ENCODE assay signal across 7 mouse cellular contexts in genomic region chr15:32766011-32766701, GRCm38 (mm10).
DNase-seq lines count a peak whose midpoint lies in the region; ATAC-seq and TF ChIP-seq lines count a peak whose summit lies in the region.

No protein-coding gene starts in this region.

- 4% methylated on average over 4 of the region's 4 CpGs for WGBS in lung, adult 2 months
- WGBS in kidney, embryonic 15.5 days, result 6% methylated on average over 4 of the region's 4 CpGs
- WGBS in neural tube, embryonic 15.5 days, result 3% methylated on average over 4 of the region's 4 CpGs

- H3K36me3 ChIP-seq in kidney, embryonic 15.5 days, result no peaks in the 10 kb centered on the region
- H3K36me3 ChIP-seq in neural tube, embryonic 15.5 days, result no peaks in the 10 kb centered on the region

- no peaks in the 10 kb centered on the region for H3K27me3 ChIP-seq in kidney, embryonic 15.5 days
- no peaks in the 10 kb centered on the region for H3K27me3 ChIP-seq in neural tube, embryonic 15.5 days (replicated peaks)

- H3K9ac ChIP-seq in kidney, embryonic 15.5 days, result no peak overlapping the region
- H3K9ac ChIP-seq in neural tube, embryonic 15.5 days (replicated peaks), result no peak overlapping the region

- TF ChIP-seq CTCF in lung, adult 2 months (IDR thresholded peaks at IDR 0.05; ENCODE audit: insufficient read depth, low read length), result peak; percentile 47; the same call in 1 of the 2 replicates

- H3K4me1 ChIP-seq in lung, adult 2 months (ENCODE audit: control insufficient read depth, insufficient read depth, low read length), result no peaks in the 10 kb centered on the region
- H3K4me1 ChIP-seq in kidney, embryonic 15.5 days, result no peaks in the 10 kb centered on the region
- H3K4me1 ChIP-seq in neural tube, embryonic 15.5 days, result no peaks in the 10 kb centered on the region

- no peak overlapping the region for H3K27ac ChIP-seq in kidney, embryonic 15.5 days
- H3K27ac ChIP-seq in neural tube, embryonic 15.5 days (replicated peaks), result no peak overlapping the region

- H3K4me3 ChIP-seq in lung, adult 2 months (replicated peaks; ENCODE audit: extremely low read depth, low read depth, low read length), result no peak overlapping the region
- no peak overlapping the region for H3K4me3 ChIP-seq in kidney, embryonic 15.5 days (replicated peaks)
- H3K4me3 ChIP-seq in neural tube, embryonic 15.5 days (replicated peaks), result no peak overlapping the region

- ATAC-seq in kidney, embryonic 15.5 days (replicated peaks; ENCODE audit: low FRiP score), result peak; percentile 52
- peak; percentile 91 for ATAC-seq in neural tube, embryonic 15.5 days (ENCODE audit: low FRiP score)

- H3K9me3 ChIP-seq in kidney, embryonic 15.5 days (replicated peaks), result no peaks in the 10 kb centered on the region
- H3K9me3 ChIP-seq in neural tube, embryonic 15.5 days (replicated peaks), result no peaks in the 10 kb centered on the region

- no peak overlapping the region for H3K4me2 ChIP-seq in kidney, embryonic 15.5 days
- H3K4me2 ChIP-seq in neural tube, embryonic 15.5 days, result no peak overlapping the region

- no peak for DNase-seq in lung, adult 2 months
- DNase-seq in lung, postnatal 36 days, result no peak
- DNase-seq in adipocyte (ENCODE audit: low spot score), result peak; percentile 62
- peak; percentile 36 for DNase-seq in embryo, embryonic 11.5 days (ENCODE audit: low read depth, low spot score)
- DNase-seq in gastrocnemius, postnatal 10 days, result no peak

- no peak for TF ChIP-seq POLR2A in lung, adult 2 months (IDR thresholded peaks at IDR 0.05; ENCODE audit: borderline replicate concordance, extremely low read depth, low read depth, low read length)

Comparison
In these comparisons a context has a peak if more than half of its experiments do, and no peak if none do; other contexts are left out.
1. DNase-seq: peak in adipocyte (single experiment) and embryo, embryonic 11.5 days (single experiment); none in lung, adult 2 months (single experiment), lung, postnatal 36 days (single experiment) and gastrocnemius, postnatal 10 days (single experiment).